Mouse (Mus musculus) neural tube, embryonic 14.5 days (tissue): Measurements from ENCODE around the gene Ssna1. TPM values are rescaled to one million over a fixed set of nuclear protein-coding genes. Genes with fewer than 3 reads are reported as not detected.

Experiments used
- ATAC-seq: fragments of 200-750 bp; cut with Nextera tagmentation; 2 replicates; pipeline ENCODE4 v1.8.0; 2017; ENCODE audit warnings: low read depth, mild to moderate bottlenecking, moderate TSS enrichment, moderate library complexity
- H3K27ac ChIP-seq: fragments of 300-500 bp; sonication (generic); 2 replicates; pipeline ENCODE4 v1.5.1; 2014; ENCODE audit warnings: low read depth, mild to moderate bottlenecking, control low read depth, low read length, moderate library complexity, mixed read lengths
- H3K27me3 ChIP-seq: fragments of 300-500 bp; sonication (generic); 2 replicates; pipeline ENCODE4 v1.6.1; 2014; ENCODE audit warnings: low read length; ENCODE audit not compliant: control insufficient read depth, insufficient read depth
- H3K36me3 ChIP-seq: fragments of 300-500 bp; sonication (generic); 2 replicates; pipeline ENCODE4 v1.6.1; 2014; ENCODE audit warnings: low read length, mixed read lengths; ENCODE audit not compliant: control insufficient read depth, insufficient read depth
- H3K4me1 ChIP-seq: fragments of 300-500 bp; sonication (generic); 2 replicates; pipeline ENCODE4 v1.6.1; 2014; ENCODE audit warnings: low read length; ENCODE audit not compliant: control insufficient read depth, insufficient read depth
- H3K4me2 ChIP-seq: fragments of 300-500 bp; sonication (generic); 2 replicates; pipeline ENCODE4 v1.6.1; 2014; ENCODE audit warnings: mild to moderate bottlenecking, low read depth, low read length, control low read depth
- H3K4me3 ChIP-seq: fragments of 300-500 bp; sonication (generic); 2 replicates; pipeline ENCODE4 v1.5.1; 2014; ENCODE audit warnings: low read depth, low read length, control low read depth, mixed read lengths
- H3K9ac ChIP-seq: fragments of 300-500 bp; sonication (generic); replicated peaks from 2 replicates; pipeline ENCODE4 v1.6.1; 2014; ENCODE audit warnings: low read depth, mild to moderate bottlenecking, control low read depth, low read length, mixed read lengths
- H3K9me3 ChIP-seq: fragments of 300-500 bp; sonication (generic); 2 replicates; pipeline ENCODE4 v1.6.1; 2016; ENCODE audit warnings: low read length; ENCODE audit not compliant: control insufficient read depth
- WGBS: fragments of 180-500 bp; shearing (Covaris S2); extraction: QIAGEN DNeasy Blood & Tissue Kit; methylation state at CpG from one replicate; pipeline ENCODE4 v1.1.7; 2014; 5-methylcytosine and 5-hydroxymethylcytosine counted together
- polyA plus RNA-seq: library from polyadenylated mRNA; unstranded; fragments of >200 nt; fragmentation: Nextera tagmentation; extraction: Ambion mirVana; gene quantifications from 2 replicates; pipeline ENCODE4 v1.2.1, GENCODE M21; 2014

The Ssna1 gene
- polyA plus RNA-seq, 1 experiment from 2014 or later, result 182 TPM

DNA sequence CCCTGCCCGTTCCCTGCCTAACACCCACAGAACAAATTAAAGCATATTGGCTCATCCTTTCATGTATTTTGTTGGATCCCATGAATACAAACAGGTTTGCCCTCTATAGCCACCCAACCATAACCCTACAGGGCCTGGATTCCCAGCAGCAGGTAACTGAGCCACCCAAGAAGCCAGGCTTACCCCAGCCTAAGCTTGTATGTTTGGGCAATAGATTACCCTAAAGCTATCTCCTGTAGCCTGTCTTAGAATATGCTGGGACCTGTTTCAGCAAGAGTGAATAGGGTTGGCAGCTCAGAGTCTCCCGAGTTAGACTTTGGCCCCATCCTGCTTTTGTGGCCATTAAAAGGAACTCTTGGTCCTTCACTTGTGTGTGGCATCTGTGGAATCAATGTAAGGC, 13.3 kb upstream of the Ssna1 start:
- no peak for ATAC-seq
- peaks cover 35% of the 10 kb centered on the region for H3K36me3 ChIP-seq
- peaks cover 7% of the 10 kb centered on the region for H3K4me1 ChIP-seq
- peaks cover 25% of the 10 kb centered on the region for H3K27me3 ChIP-seq
- no peak overlapping the region for H3K4me3 ChIP-seq
- 98% methylated on average over 2 of the region's 2 CpGs for WGBS
- H3K9me3 ChIP-seq, result no peaks in the 10 kb centered on the region
- H3K27ac ChIP-seq, result no peak overlapping the region
- H3K4me2 ChIP-seq, result no peak overlapping the region
- no peak overlapping the region for H3K9ac ChIP-seq

- no peak overlapping the region for H3K27ac ChIP-seq
- H3K4me2 ChIP-seq, result no peak overlapping the region
- H3K4me1 ChIP-seq, result no peaks in the 10 kb centered on the region
- H3K27me3 ChIP-seq, result no peaks in the 10 kb centered on the region
- no peak overlapping the region for H3K4me3 ChIP-seq
- H3K36me3 ChIP-seq, result peaks cover 71% of the 10 kb centered on the region
- WGBS, result 69% methylated on average over 13 of the region's 13 CpGs
- peak; percentile 50; the same call in 1 of the 2 replicates for ATAC-seq
- no peak overlapping the region for H3K9ac ChIP-seq
- H3K9me3 ChIP-seq, result no peaks in the 10 kb centered on the region
These were observed 7.0 kb upstream of the Ssna1 start for GRCm38 (mm10) chr2:25278928-25279882.

DNA sequence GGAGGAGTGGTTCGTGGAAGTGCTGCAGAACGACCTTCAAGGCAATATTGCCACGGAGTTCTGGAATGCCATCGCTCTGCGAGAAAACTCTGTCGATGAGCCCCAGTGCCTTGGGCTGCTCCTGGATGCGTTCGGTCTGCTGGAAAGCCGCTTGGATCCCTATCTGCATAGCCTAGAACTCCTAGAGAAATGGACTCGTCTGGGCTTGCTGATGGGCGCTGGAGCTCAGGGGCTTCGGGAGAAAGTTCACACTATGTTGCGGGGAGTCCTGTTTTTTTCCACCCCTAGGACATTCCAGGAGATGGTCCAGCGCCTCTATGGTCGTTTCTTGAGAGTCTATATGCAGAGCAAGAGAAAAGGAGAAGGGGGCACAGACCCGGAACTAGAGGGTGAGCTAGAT, 772 bp upstream of the Ssna1 start:
- 45% methylated on average over 16 of the region's 16 CpGs for WGBS
- H3K9ac ChIP-seq, result peak overlapping the region; percentile 76
- H3K9me3 ChIP-seq, result no peaks in the 10 kb centered on the region
- H3K4me1 ChIP-seq, result peaks cover 22% of the 10 kb centered on the region
- 0 out of 2 replicates have a peak, but pooled peaks have one; percentile 1 for ATAC-seq
- H3K4me3 ChIP-seq, result peak overlapping the region; percentile 86
- H3K4me2 ChIP-seq, result peak overlapping the region; percentile 95
- no peaks in the 10 kb centered on the region for H3K27me3 ChIP-seq
- H3K27ac ChIP-seq, result no peak overlapping the region; the same call in 1 of the 2 replicates
- H3K36me3 ChIP-seq, result peaks cover 45% of the 10 kb centered on the region

GRCm38 (mm10) chr2:25272515-25272914, 277 bp upstream of the Ssna1 start:
- Histone ChIP-seq H3K9ac (peak overlapping the region; percentile 76), H3K4me3 (peak overlapping the region; percentile 86), H3K27me3 (no peaks in the 10 kb centered on the region), H3K36me3 (peaks cover 42% of the 10 kb centered on the region), H3K4me1 (peaks cover 27% of the 10 kb centered on the region), H3K27ac (peak overlapping the region; percentile 64), H3K9me3 (no peaks in the 10 kb centered on the region), H3K4me2 (peak overlapping the region; percentile 95)
- 0% methylated on average over 27 of the region's 29 CpGs for WGBS
- ATAC-seq, result peak; percentile 54

GRCm38 (mm10) chr2:25267746-25268309, 4.4 kb downstream of the Ssna1 start:
- no peak for ATAC-seq

GRCm38 (mm10) chr2:25267241-25267640, 5.0 kb downstream of the Ssna1 start:
- no peak for ATAC-seq
- Histone ChIP-seq H3K36me3 (peaks cover 16% of the 10 kb centered on the region), H3K9ac (no peak overlapping the region), H3K27ac (peak overlapping the region; percentile 61; the same call in 1 of the 2 replicates), H3K4me3 (no peak overlapping the region), H3K27me3 (no peaks in the 10 kb centered on the region), H3K9me3 (no peaks in the 10 kb centered on the region), H3K4me1 (peaks cover 60% of the 10 kb centered on the region), H3K4me2 (peak overlapping the region; percentile 11; the same call in 1 of the 2 replicates)

More at GRCm38 (mm10) chr2:25267746-25268309, 4.4 kb downstream of the Ssna1 start:
- Histone ChIP-seq H3K4me3 (no peak overlapping the region), H3K27ac (no peak overlapping the region), H3K9me3 (no peaks in the 10 kb centered on the region), H3K4me2 (peak overlapping the region; percentile 11; the same call in 1 of the 2 replicates), H3K36me3 (peaks cover 16% of the 10 kb centered on the region), H3K4me1 (peaks cover 60% of the 10 kb centered on the region), H3K27me3 (no peaks in the 10 kb centered on the region), H3K9ac (no peak overlapping the region)
- 73% methylated on average over 4 of the region's 4 CpGs for WGBS

- H3K4me1 ChIP-seq, result peaks cover 60% of the 10 kb centered on the region
- peaks cover 16% of the 10 kb centered on the region for H3K36me3 ChIP-seq
- no peaks in the 10 kb centered on the region for H3K27me3 ChIP-seq
- peak overlapping the region; percentile 64 for H3K27ac ChIP-seq
- no peak overlapping the region for H3K4me3 ChIP-seq
- ATAC-seq, result no peak
- no peaks in the 10 kb centered on the region for H3K9me3 ChIP-seq
- 27% methylated on average over 2 of the region's 2 CpGs for WGBS
- peak overlapping the region; percentile 99; the same call in 1 of the 2 replicates for H3K4me2 ChIP-seq
- peak overlapping the region; percentile 32; the same call in 1 of the 2 replicates for H3K9ac ChIP-seq
These were observed 5.5 kb downstream of the Ssna1 start for GRCm38 (mm10) chr2:25266720-25267119.

DNA sequence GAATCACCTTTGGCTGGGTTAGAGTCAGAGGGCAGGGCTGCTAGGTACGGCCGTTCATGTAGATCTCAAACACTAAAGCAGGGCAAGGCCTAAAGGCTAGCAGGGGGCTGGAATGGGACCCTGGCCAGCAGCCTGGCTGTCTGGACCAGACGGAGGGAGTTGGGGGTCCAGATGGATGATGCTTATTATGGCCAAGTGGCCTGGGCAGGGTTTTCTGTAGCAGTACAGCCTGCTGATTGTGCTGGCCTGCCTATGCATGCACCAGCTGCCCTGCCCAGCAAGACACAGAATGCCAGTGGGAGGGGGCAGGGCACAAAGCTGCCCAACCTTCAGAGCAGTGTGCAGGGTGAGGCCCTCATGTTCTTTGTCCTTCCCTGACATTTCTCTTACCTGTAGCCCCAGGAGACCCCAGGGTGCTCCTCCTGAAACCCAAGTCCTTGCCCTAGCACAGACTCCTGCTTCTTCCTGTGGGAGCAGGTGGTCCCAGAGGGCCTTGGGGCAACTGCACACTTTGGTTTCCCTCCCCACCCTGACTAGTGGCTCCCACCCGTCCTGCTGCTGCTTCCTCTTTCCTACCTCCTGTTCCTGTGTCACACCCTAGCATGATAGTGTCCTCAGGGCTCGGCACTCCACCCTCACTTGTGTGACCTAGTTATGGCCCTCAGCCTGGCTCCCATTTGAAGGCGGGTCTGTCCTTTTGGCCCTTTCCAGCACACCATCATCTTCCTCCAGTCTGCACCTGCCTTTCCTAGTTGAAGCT, 6.2 kb downstream of the Ssna1 start:
- peaks cover 54% of the 10 kb centered on the region for H3K4me1 ChIP-seq
- peak overlapping the region; percentile 99 for H3K4me2 ChIP-seq
- peaks cover 16% of the 10 kb centered on the region for H3K36me3 ChIP-seq
- no peaks in the 10 kb centered on the region for H3K27me3 ChIP-seq
- H3K9ac ChIP-seq, result peak overlapping the region; percentile 32; the same call in 1 of the 2 replicates
- H3K4me3 ChIP-seq, result peak overlapping the region; percentile 12; the same call in 1 of the 2 replicates
- no peaks in the 10 kb centered on the region for H3K9me3 ChIP-seq
- peak overlapping the region; percentile 64 for H3K27ac ChIP-seq
- 58% methylated on average over 6 of the region's 6 CpGs for WGBS
- no peak for ATAC-seq
